In genomic region chr4:55292277-55292676, GRCm38 (mm10) we compare ENCODE assay signal across 8 mouse cellular contexts. TPM values are rescaled to one million over a fixed set of nuclear protein-coding genes. Genes with fewer than 3 reads are reported as not detected.
DNase-seq lines count a peak whose midpoint lies in the region; ATAC-seq and TF ChIP-seq lines count a peak whose summit lies in the region.

No protein-coding gene starts in this region.

- no peak overlapping the region for H3K4me2 ChIP-seq in midbrain, embryonic 14.5 days (ENCODE audit: low read length)
- H3K4me2 ChIP-seq in midbrain, embryonic 16.5 days (ENCODE audit: low read length), result no peak overlapping the region

- no peaks in the 10 kb centered on the region for H3K27me3 ChIP-seq in midbrain, embryonic 14.5 days (ENCODE audit: control insufficient read depth, insufficient read depth, low read length)
- no peaks in the 10 kb centered on the region for H3K27me3 ChIP-seq in midbrain, embryonic 16.5 days (ENCODE audit: control insufficient read depth, insufficient read depth, low read depth, low read length)

- no peak for ATAC-seq in midbrain, embryonic 14.5 days (ENCODE audit: low FRiP score, low TSS enrichment)
- no peak for ATAC-seq in midbrain, embryonic 16.5 days

- H3K27ac ChIP-seq in gastrocnemius, adult 2 months, result no peak overlapping the region
- no peak overlapping the region for H3K27ac ChIP-seq in midbrain, embryonic 14.5 days (replicated peaks; ENCODE audit: low read depth, low read length)
- H3K27ac ChIP-seq in midbrain, embryonic 16.5 days (ENCODE audit: low read length), result no peak overlapping the region

- H3K9me3 ChIP-seq in midbrain, embryonic 14.5 days (ENCODE audit: control insufficient read depth, low read length), result no peaks in the 10 kb centered on the region
- no peaks in the 10 kb centered on the region for H3K9me3 ChIP-seq in midbrain, embryonic 16.5 days (replicated peaks; ENCODE audit: control insufficient read depth, low read length, poor library complexity, severe bottlenecking)

- 92% methylated on average over 5 of the region's 5 CpGs for WGBS in midbrain, embryonic 14.5 days
- WGBS in midbrain, embryonic 16.5 days, result 91% methylated on average over 5 of the region's 5 CpGs

- H3K9ac ChIP-seq in midbrain, embryonic 14.5 days (replicated peaks; ENCODE audit: low read length), result no peak overlapping the region
- no peak overlapping the region for H3K9ac ChIP-seq in midbrain, embryonic 16.5 days (ENCODE audit: low read depth, low read length)

- DNase-seq in gastrocnemius, adult 2 months, result no peak
- DNase-seq in gastrocnemius, postnatal 14 days, result no peak
- DNase-seq in midbrain, embryonic 14.5 days, result peak; percentile 32
- DNase-seq in c-Kit-positive CD71-negative TER-119-negative erythroid progenitor cells, embryonic 14.5 days (ENCODE audit: low read depth), result peak; percentile 20
- peak; percentile 52 for DNase-seq in testis, postnatal 10 days (ENCODE audit: low spot score)
- no peak for DNase-seq in cerebellum, adult 11-12 months
- DNase-seq in yolk sac, embryonic 10.5 days (ENCODE audit: low spot score), result no peak

- H3K36me3 ChIP-seq in midbrain, embryonic 14.5 days (ENCODE audit: control insufficient read depth, insufficient read depth, low read length), result no peaks in the 10 kb centered on the region
- no peaks in the 10 kb centered on the region for H3K36me3 ChIP-seq in midbrain, embryonic 16.5 days (ENCODE audit: control insufficient read depth, insufficient read depth, low read length)

- intact Hi-C loops in gastrocnemius, adult 2 months (cut with DNase I), result no loop called here
- intact Hi-C loops in gastrocnemius, postnatal 14 days (cut with DNase I; ENCODE audit: low total_unique reads), result no loop called here

- peak; percentile 44 for TF ChIP-seq CTCF in gastrocnemius, adult 2 months (IDR thresholded peaks at IDR 0.05)

- no peak overlapping the region for H3K4me3 ChIP-seq in gastrocnemius, adult 2 months
- no peak overlapping the region for H3K4me3 ChIP-seq in midbrain, embryonic 14.5 days (replicated peaks; ENCODE audit: low read depth, low read length)
- no peak overlapping the region for H3K4me3 ChIP-seq in midbrain, embryonic 16.5 days (ENCODE audit: low read depth, low read length)

- H3K4me1 ChIP-seq in midbrain, embryonic 14.5 days (ENCODE audit: control insufficient read depth, insufficient read depth, low read length), result peaks cover 18% of the 10 kb centered on the region
- peaks cover 22% of the 10 kb centered on the region for H3K4me1 ChIP-seq in midbrain, embryonic 16.5 days (ENCODE audit: control insufficient read depth, insufficient read depth, low read length)

RNA-seq across cellular contexts. Expression of gene Rad23b, which starts 57.6 kb away (rescaled TPM):
- 100 to 1,000 TPM; 112 to 134 TPM for total RNA-seq in gastrocnemius, adult 2 months (2021)
- 100 to 1,000 TPM in 1 of 2 experiments, 10 to 100 TPM in 1; 97.2 to 114 TPM for total RNA-seq in gastrocnemius, postnatal 14 days (2021)
- 82.0 and 83.9 TPM in 2 replicates for polyA plus RNA-seq in midbrain, embryonic 14.5 days (2014; fragmentation: Nextera tagmentation; extraction: Ambion mirVana)
- polyA plus RNA-seq in midbrain, embryonic 16.5 days (2015; fragmentation: Nextera tagmentation; extraction: Ambion mirVana), result 84.4 and 86.0 TPM in 2 replicates

Comparison
In these comparisons a context has a peak if more than half of its experiments do, and no peak if none do; other contexts are left out.
1. DNase-seq: peak in midbrain, embryonic 14.5 days (single experiment), c-Kit-positive CD71-negative TER-119-negative erythroid progenitor cells, embryonic 14.5 days (single experiment) and testis, postnatal 10 days (single experiment); none in gastrocnemius, adult 2 months (single experiment), gastrocnemius, postnatal 14 days (single experiment), cerebellum, adult 11-12 months (single experiment) and yolk sac, embryonic 10.5 days (single experiment).